ENCODE assay signal across 9 mouse cellular contexts in genomic region chr7:141433517-141434400, GRCm38 (mm10). TPM values are rescaled to one million over a fixed set of nuclear protein-coding genes. Genes with fewer than 3 reads are reported as not detected.
DNase-seq lines count a peak whose midpoint lies in the region; ATAC-seq and TF ChIP-seq lines count a peak whose summit lies in the region.
"Had no signal": no experiment of that assay in that cellular context is flagged by ENCODE, and none has a peak within 500 bp of the region (broad histone marks: within the 10 kb centered on the region; RNA-seq: fewer than 3 reads in every experiment).

No protein-coding gene starts in this region.

- no peak overlapping the region for H3K27ac ChIP-seq in heart, embryonic 15.5 days
- peak overlapping the region; percentile 86 for H3K27ac ChIP-seq in forebrain, postnatal 0 days (ENCODE audit: low read depth, low read length)
- H3K27ac ChIP-seq in macrophage, result no peak overlapping the region

- no peak for TF ChIP-seq CTCF in forebrain, postnatal 0 days (IDR thresholded peaks at IDR 0.05; ENCODE audit: low read depth)

- no peak for DNase-seq in heart, adult 9 months (ENCODE audit: low spot score in 2 of 2)
- DNase-seq in cerebellum, adult 18-20 months, result peak; percentile 49 to 62
- DNase-seq in forebrain, postnatal 0 days, result no peak
- no peak for DNase-seq in spleen, postnatal 36 days (ENCODE audit: low spot score in 2 of 2)
- DNase-seq in urinary bladder, adult 2 months (ENCODE audit: low spot score), result no peak
- no peak for DNase-seq in ovary, postnatal 14 days (ENCODE audit: low spot score)

- H3K4me1 ChIP-seq in heart, embryonic 15.5 days (replicated peaks), result peaks cover 58% of the 10 kb centered on the region
- H3K4me1 ChIP-seq in forebrain, postnatal 0 days (ENCODE audit: insufficient read depth), result peaks cover 35% of the 10 kb centered on the region

- H3K4me3 ChIP-seq in heart, embryonic 15.5 days, result peak overlapping the region; percentile 58
- peak overlapping the region; percentile 53 for H3K4me3 ChIP-seq in forebrain, postnatal 0 days (ENCODE audit: low read depth, low read length)
- H3K4me3 ChIP-seq in macrophage (ENCODE audit: inconsistent target), result peak overlapping the region; percentile 57

- peaks cover 14% of the 10 kb centered on the region for H3K36me3 ChIP-seq in heart, embryonic 15.5 days
- peaks cover 38% of the 10 kb centered on the region for H3K36me3 ChIP-seq in forebrain, postnatal 0 days (ENCODE audit: insufficient read depth)
- H3K36me3 ChIP-seq in macrophage (ENCODE audit: inconsistent target), result peaks cover 37% of the 10 kb centered on the region

- no peaks in the 10 kb centered on the region for H3K9me3 ChIP-seq in heart, embryonic 15.5 days (replicated peaks)
- H3K9me3 ChIP-seq in forebrain, postnatal 0 days (ENCODE audit: low read length), result no peaks in the 10 kb centered on the region

- 74% methylated on average over 15 of the region's 15 CpGs for WGBS in heart, embryonic 15.5 days
- 74% methylated on average over 15 of the region's 15 CpGs for WGBS in forebrain, postnatal 0 days
- 90% methylated on average over 15 of the region's 15 CpGs for WGBS in macrophage (ENCODE audit: missing documents)

- no peaks in the 10 kb centered on the region for H3K27me3 ChIP-seq in heart, embryonic 15.5 days
- H3K27me3 ChIP-seq in forebrain, postnatal 0 days (ENCODE audit: insufficient read depth, low read length), result no peaks in the 10 kb centered on the region

- peak overlapping the region; percentile 61 for H3K9ac ChIP-seq in heart, embryonic 15.5 days
- peak overlapping the region; percentile 66 for H3K9ac ChIP-seq in forebrain, postnatal 0 days

- no peak for ATAC-seq in heart, embryonic 15.5 days (replicated peaks; ENCODE audit: insufficient number of reproducible peaks, insufficient read depth, low FRiP score, low read depth)
- no peak for ATAC-seq in forebrain, postnatal 0 days

- peaks cover 35% of the 10 kb centered on the region for H3K79me2 ChIP-seq in macrophage (ENCODE audit: inconsistent target)

- peak overlapping the region; percentile 86 for H3K4me2 ChIP-seq in heart, embryonic 15.5 days
- H3K4me2 ChIP-seq in forebrain, postnatal 0 days (ENCODE audit: low read depth), result peak overlapping the region; percentile 87

RNA-seq across cellular contexts. Expression of gene Slc25a22, which starts 3.9 kb away (rescaled TPM):
- 14.1 and 20.2 TPM in 2 replicates for polyA plus RNA-seq in heart, embryonic 15.5 days (2015; fragmentation: Nextera tagmentation; extraction: Ambion mirVana)
- 115 and 141 TPM in 2 replicates for total RNA-seq in forebrain, postnatal 0 days (2014; rRNA removed)
- 106 and 132 TPM in 2 replicates for polyA plus RNA-seq in forebrain, postnatal 0 days (2015; fragmentation: Nextera tagmentation; extraction: Ambion mirVana)
- 100 to 1,000 TPM in 14 of 26 experiments, 10 to 100 TPM in 12; 29.9 to 222 (median 122) TPM for total RNA-seq in macrophage (2018; cell fraction: chromatin; rRNA removed)
- 10 to 100 TPM; 12.6 to 98.1 (median 37.0) TPM for total RNA-seq in macrophage (2018; cell fraction: cytosol; rRNA removed)
- 100 to 1,000 TPM in 11 of 26 experiments, 10 to 100 TPM in 15; 35.5 to 215 (median 86.3) TPM for total RNA-seq in macrophage (2018; cell fraction: nucleus; rRNA removed)
- 12.7 to 36.5 TPM (median 27.8 TPM) in 3 replicates for polyA plus RNA-seq in macrophage (2018)
- polyA plus RNA-seq in urinary bladder, adult 2 months (2012; rRNA removed), result 42.0 and 55.2 TPM in 2 replicates

RNA-seq across cellular contexts. Expression of gene Cend1, which starts 4.5 kb away (rescaled TPM):
- 4.5 and 5.2 TPM in 2 replicates for polyA plus RNA-seq in heart, embryonic 15.5 days (2015; fragmentation: Nextera tagmentation; extraction: Ambion mirVana)
- total RNA-seq in forebrain, postnatal 0 days (2014; rRNA removed), result 83.3 and 94.7 TPM in 2 replicates
- 111 and 125 TPM in 2 replicates for polyA plus RNA-seq in forebrain, postnatal 0 days (2015; fragmentation: Nextera tagmentation; extraction: Ambion mirVana)
- total RNA-seq in macrophage (2018; cell fraction: chromatin; rRNA removed), result 1 to 10 TPM in 1 of 26 experiments, not detected in 25; 1.4 TPM
- total RNA-seq in macrophage (2018; cell fraction: cytosol; rRNA removed), result not detected
- not detected for total RNA-seq in macrophage (2018; cell fraction: nucleus; rRNA removed)
- not detected in 3 replicates for polyA plus RNA-seq in macrophage (2018)
- 1.3 and 3.4 TPM in 2 replicates for polyA plus RNA-seq in urinary bladder, adult 2 months (2012; rRNA removed)
- total RNA-seq: MEL had no signal

RNA-seq across cellular contexts. Expression of gene Pidd1, which starts 10.1 kb away (rescaled TPM):
- polyA plus RNA-seq in heart, embryonic 15.5 days (2015; fragmentation: Nextera tagmentation; extraction: Ambion mirVana), result 6.7 and 9.6 TPM in 2 replicates
- total RNA-seq in forebrain, postnatal 0 days (2014; rRNA removed), result 2.0 and 2.2 TPM in 2 replicates
- 2.3 and 2.4 TPM in 2 replicates for polyA plus RNA-seq in forebrain, postnatal 0 days (2015; fragmentation: Nextera tagmentation; extraction: Ambion mirVana)
- 10 to 100 TPM in 10 of 26 experiments, 1 to 10 TPM in 15, under 1 TPM in 1; 0.95 to 19.7 (median 7.7) TPM for total RNA-seq in macrophage (2018; cell fraction: chromatin; rRNA removed)
- total RNA-seq in macrophage (2018; cell fraction: cytosol; rRNA removed), result 1 to 10 TPM in 18 of 26 experiments, under 1 TPM in 8; 0.53 to 2.6 (median 1.2) TPM
- total RNA-seq in macrophage (2018; cell fraction: nucleus; rRNA removed), result 10 to 100 TPM in 4 of 26 experiments, 1 to 10 TPM in 22; 1.3 to 35.6 (median 5.7) TPM
- polyA plus RNA-seq in macrophage (2018), result 1.5 to 4.4 TPM (median 1.7 TPM) in 3 replicates
- polyA plus RNA-seq in urinary bladder, adult 2 months (2012; rRNA removed), result 4.7 and 4.8 TPM in 2 replicates

RNA-seq across cellular contexts. Expression of gene Rplp2, which starts 13.4 kb away (rescaled TPM):
- polyA plus RNA-seq in heart, embryonic 15.5 days (2015; fragmentation: Nextera tagmentation; extraction: Ambion mirVana), result 703 and 884 TPM in 2 replicates
- 312 and 427 TPM in 2 replicates for total RNA-seq in forebrain, postnatal 0 days (2014; rRNA removed)
- polyA plus RNA-seq in forebrain, postnatal 0 days (2015; fragmentation: Nextera tagmentation; extraction: Ambion mirVana), result 868 and 1,034 TPM in 2 replicates
- 100 to 1,000 TPM in 1 of 26 experiments, 10 to 100 TPM in 25; 28.7 to 167 (median 61.5) TPM for total RNA-seq in macrophage (2018; cell fraction: chromatin; rRNA removed)
- 1,000 to 10,000 TPM in 13 of 26 experiments, 100 to 1,000 TPM in 13; 627 to 1,432 (median 968) TPM for total RNA-seq in macrophage (2018; cell fraction: cytosol; rRNA removed)
- total RNA-seq in macrophage (2018; cell fraction: nucleus; rRNA removed), result 100 to 1,000 TPM; 140 to 327 (median 222) TPM
- polyA plus RNA-seq in macrophage (2018), result 766 to 855 TPM (median 779 TPM) in 3 replicates
- polyA plus RNA-seq in urinary bladder, adult 2 months (2012; rRNA removed), result 1,171 and 1,507 TPM in 2 replicates

RNA-seq across cellular contexts. Expression of gene Gatd1, which starts 19.8 kb away (rescaled TPM):
- 25.5 and 31.6 TPM in 2 replicates for polyA plus RNA-seq in heart, embryonic 15.5 days (2015; fragmentation: Nextera tagmentation; extraction: Ambion mirVana)
- total RNA-seq in forebrain, postnatal 0 days (2014; rRNA removed), result 58.9 and 65.0 TPM in 2 replicates
- 50.5 and 56.0 TPM in 2 replicates for polyA plus RNA-seq in forebrain, postnatal 0 days (2015; fragmentation: Nextera tagmentation; extraction: Ambion mirVana)
- total RNA-seq in macrophage (2018; cell fraction: chromatin; rRNA removed), result 10 to 100 TPM in 16 of 26 experiments, 1 to 10 TPM in 10; 1.8 to 58.8 (median 22.3) TPM
- 10 to 100 TPM; 11.5 to 28.2 (median 21.3) TPM for total RNA-seq in macrophage (2018; cell fraction: cytosol; rRNA removed)
- 10 to 100 TPM in 20 of 26 experiments, 1 to 10 TPM in 6; 5.1 to 38.2 (median 15.9) TPM for total RNA-seq in macrophage (2018; cell fraction: nucleus; rRNA removed)
- 8.0 to 25.6 TPM (median 17.6 TPM) in 3 replicates for polyA plus RNA-seq in macrophage (2018)
- polyA plus RNA-seq in urinary bladder, adult 2 months (2012; rRNA removed), result 48.3 and 59.2 TPM in 2 replicates

Comparison
In these comparisons a context has a peak if more than half of its experiments do, and no peak if none do; other contexts are left out.
1. DNase-seq: peak in cerebellum, adult 18-20 months (2 of 2); none in heart, adult 9 months (0 of 2), forebrain, postnatal 0 days (single experiment), spleen, postnatal 36 days (0 of 2), urinary bladder, adult 2 months (single experiment) and ovary, postnatal 14 days (single experiment).
2. RNA of gene Cend1, which starts 4.5 kb away (polyA plus RNA-seq): 111 to 125 TPM in forebrain, postnatal 0 days; 4.5 to 5.2 TPM in heart, embryonic 15.5 days, 1.3 to 3.4 TPM in urinary bladder, adult 2 months and not detected in macrophage; every median in the first group is over 10 times any median in the second.
3. Peak in every context shown above with its lines, with median percentiles within 50 percentile points of each other: H3K4me3 ChIP-seq.